In genomic region chr2:180170806-180171521, GRCm38 (mm10) we compare ENCODE assay signal across 8 mouse cellular contexts. TPM values are rescaled to one million over a fixed set of nuclear protein-coding genes. Genes with fewer than 3 reads are reported as not detected.
DNase-seq lines count a peak whose midpoint lies in the region; ATAC-seq and TF ChIP-seq lines count a peak whose summit lies in the region.

Adrm1 (plus strand) TSS chr2:180171485.

- H3K36me3 ChIP-seq in heart, embryonic 10.5 days, result peaks cover 31% of the 10 kb centered on the region
- peaks cover 29% of the 10 kb centered on the region for H3K36me3 ChIP-seq in kidney, embryonic 15.5 days

- WGBS in heart, embryonic 10.5 days, result 4% methylated on average over 41 of the region's 41 CpGs
- WGBS in kidney, embryonic 15.5 days, result 5% methylated on average over 41 of the region's 41 CpGs

- peak; percentile 99 for ATAC-seq in kidney, embryonic 15.5 days (replicated peaks; ENCODE audit: low FRiP score)
- ATAC-seq in monocyte, adult 5-6 weeks (replicated peaks; ENCODE audit: insufficient number of reproducible peaks, low FRiP score, low TSS enrichment, poor library complexity, severe bottlenecking), result peak; percentile 70

- H3K27me3 ChIP-seq in heart, embryonic 10.5 days (ENCODE audit: insufficient read depth, poor library complexity, severe bottlenecking), result no peaks in the 10 kb centered on the region
- no peaks in the 10 kb centered on the region for H3K27me3 ChIP-seq in kidney, embryonic 15.5 days

- no peak for TF ChIP-seq POLR2A in bone marrow macrophage, adult 2 months (IDR thresholded peaks at IDR 0.05; ENCODE audit: borderline replicate concordance, low read depth, low read length)
- peak; percentile 34; the same call in 1 of the 2 replicates for TF ChIP-seq POLR2A in embryonic fibroblast, embryonic 13.5 days (IDR thresholded peaks at IDR 0.05; ENCODE audit: low read depth, low read length)

- peak within 1 kb of the TSS; percentile 64 for H3K27ac ChIP-seq in bone marrow macrophage, adult 2 months (ENCODE audit: insufficient read depth, low read depth, low read length)
- H3K27ac ChIP-seq in embryonic fibroblast, embryonic 13.5 days (ENCODE audit: insufficient read depth, low read length), result peak within 1 kb of the TSS; percentile 57; the same call in 1 of the 2 replicates
- H3K27ac ChIP-seq in heart, embryonic 10.5 days, result peak within 1 kb of the TSS; percentile 97
- peak within 1 kb of the TSS; percentile 89 for H3K27ac ChIP-seq in kidney, embryonic 15.5 days

- peak within 1 kb of the TSS; percentile 98 for H3K9ac ChIP-seq in kidney, embryonic 15.5 days

- H3K4me2 ChIP-seq in kidney, embryonic 15.5 days, result peak within 1 kb of the TSS; percentile 93

- no peaks in the 10 kb centered on the region for H3K9me3 ChIP-seq in heart, embryonic 10.5 days
- H3K9me3 ChIP-seq in kidney, embryonic 15.5 days (replicated peaks), result no peaks in the 10 kb centered on the region

- TF ChIP-seq CTCF in bone marrow macrophage, adult 2 months (IDR thresholded peaks at IDR 0.05; ENCODE audit: low read depth, low read length), result peak; percentile 89
- peak; percentile 68 for TF ChIP-seq CTCF in embryonic fibroblast, embryonic 13.5 days (IDR thresholded peaks at IDR 0.05; ENCODE audit: borderline replicate concordance, insufficient read depth, low read length)

- peaks cover 7% of the 10 kb centered on the region for H3K4me1 ChIP-seq in bone marrow macrophage, adult 2 months (ENCODE audit: control insufficient read depth, insufficient read depth, low read length)
- H3K4me1 ChIP-seq in embryonic fibroblast, embryonic 13.5 days (ENCODE audit: control insufficient read depth, insufficient read depth, low read length), result peaks cover 5% of the 10 kb centered on the region; the same call in 1 of the 2 replicates
- H3K4me1 ChIP-seq in heart, embryonic 10.5 days, result peaks cover 19% of the 10 kb centered on the region
- peaks cover 23% of the 10 kb centered on the region for H3K4me1 ChIP-seq in kidney, embryonic 15.5 days

- DNase-seq in A20 (ENCODE audit: low read depth, low spot score) (peak; percentile 98), liver (peak; percentile 97)
- peak; percentile 97 for DNase-seq in heart, embryonic 10.5 days (ENCODE audit: low spot score)
- DNase-seq in spleen, postnatal 4 days (ENCODE audit: low spot score in 2 of 2), result peak; percentile 96 to 99

- peak within 1 kb of the TSS; percentile 91 for H3K4me3 ChIP-seq in bone marrow macrophage, adult 2 months (ENCODE audit: insufficient read depth, low read length)
- H3K4me3 ChIP-seq in embryonic fibroblast, embryonic 13.5 days (ENCODE audit: insufficient read depth, low read length), result peak within 1 kb of the TSS; percentile 73
- H3K4me3 ChIP-seq in heart, embryonic 10.5 days, result peak within 1 kb of the TSS; percentile 95
- H3K4me3 ChIP-seq in kidney, embryonic 15.5 days (replicated peaks), result peak within 1 kb of the TSS; percentile 98

RNA-seq across cellular contexts. Expression of gene Adrm1, which starts in this region (rescaled TPM):
- 62.1 and 71.4 TPM in 2 replicates for polyA plus RNA-seq in bone marrow macrophage, adult 2 months (2012; ENCODE audit: insufficient read depth, insufficient read length, missing spikeins)
- 44.5 and 53.3 TPM in 2 replicates for polyA plus RNA-seq in embryonic fibroblast, embryonic 13.5 days (2011; ENCODE audit: insufficient read length, low read depth, missing spikeins)
- polyA plus RNA-seq in heart, embryonic 10.5 days (2016; fragmentation: Nextera tagmentation; extraction: Ambion mirVana), result 202 and 240 TPM in 2 replicates
- polyA plus RNA-seq in kidney, embryonic 15.5 days (2015; fragmentation: Nextera tagmentation; extraction: Ambion mirVana), result 193 and 207 TPM in 2 replicates
- 50.1 to 102 TPM (median 65.6 TPM) in 3 replicates for total RNA-seq in monocyte, adult 5-6 weeks (2017)

Comparison
In these comparisons a context has a peak if more than half of its experiments do, and no peak if none do; other contexts are left out.
1. Peak in every context shown above with its lines: DNase-seq, ATAC-seq, H3K4me3 ChIP-seq and H3K27ac ChIP-seq.